Mouse (Mus musculus): ENCODE results near the gene Ldb1.
"Not testable (repeated sequence)": the region's sequence is repeated elsewhere in the genome, so short reads cannot be mapped to it uniquely, and the experiment has no call there.

The Ldb1 gene

GRCm38 (mm10) chr19:46028747-46029320 is 16.2 kb downstream of the Ldb1 start:
- no peak for DNase-seq (ENCODE audit: low spot score)

- no peak for DNase-seq (ENCODE audit: low spot score)
These were observed 18.4 kb downstream of the Ldb1 start for GRCm38 (mm10) chr19:46026567-46026966.

- no peak for DNase-seq (ENCODE audit: low spot score)
These were observed 20.1 kb downstream of the Ldb1 start for GRCm38 (mm10) chr19:46024959-46025358.

- DNase-seq (ENCODE audit: low spot score) = no peak
These were observed 29.0 kb downstream of the Ldb1 start for GRCm38 (mm10) chr19:46016023-46016422.

GRCm38 (mm10) chr19:46014572-46015178 is 30.3 kb downstream of the Ldb1 start:
- DNase-seq (ENCODE audit: low spot score) = peak; percentile 81

GRCm38 (mm10) chr19:46005680-46006079 is 39.3 kb downstream of the Ldb1 start:
- no peak for DNase-seq (ENCODE audit: low spot score)

GRCm38 (mm10) chr19:46004814-46005466 is 40.1 kb downstream of the Ldb1 start:
- no peak for DNase-seq (ENCODE audit: low spot score)

GRCm38 (mm10) chr19:46003371-46004226 is 41.4 kb downstream of the Ldb1 start, which contains the start of gene Hps6:
Gene Hps6, plus strand, starts transcription at chr19:46003508.
- DNase-seq (ENCODE audit: low spot score) = peak; percentile 90

- DNase-seq (ENCODE audit: low spot score) = no peak
These were observed 42.7 kb downstream of the Ldb1 start for GRCm38 (mm10) chr19:46002279-46002678.

- no peak for DNase-seq (ENCODE audit: low spot score)
These were observed 45.6 kb downstream of the Ldb1 start for GRCm38 (mm10) chr19:45999378-45999777.

GRCm38 (mm10) chr19:45998694-45999217 is 46.3 kb downstream of the Ldb1 start:
- DNase-seq (ENCODE audit: low spot score) = no peak

GRCm38 (mm10) chr19:45997785-45998693 is 47.0 kb downstream of the Ldb1 start, which contains the start of gene Armh3:
Gene Armh3, minus strand, starts transcription at chr19:45998488.
- DNase-seq (ENCODE audit: low spot score) = peak; percentile 96

- DNase-seq (ENCODE audit: low spot score) = peak; percentile 12
These were observed 47.6 kb downstream of the Ldb1 start for GRCm38 (mm10) chr19:45997365-45997764.

- DNase-seq (ENCODE audit: low spot score) = no peak
These were observed 50.9 kb downstream of the Ldb1 start for GRCm38 (mm10) chr19:45993981-45994737.

- not testable (repeated sequence) for DNase-seq (ENCODE audit: low spot score)
These were observed 51.6 kb downstream of the Ldb1 start for GRCm38 (mm10) chr19:45993441-45993840.

- no peak for DNase-seq (ENCODE audit: low spot score)
These were observed 53.8 kb downstream of the Ldb1 start for GRCm38 (mm10) chr19:45991171-45991570.

GRCm38 (mm10) chr19:45988238-45988637 is 56.8 kb downstream of the Ldb1 start:
- DNase-seq (ENCODE audit: low spot score) = no peak

- no peak for DNase-seq (ENCODE audit: low spot score)
These were observed 60.6 kb downstream of the Ldb1 start for GRCm38 (mm10) chr19:45984379-45984778.
